ENCODE assay signal across 8 mouse cellular contexts in genomic region chrX:7648671-7649304, GRCm38 (mm10). TPM values are rescaled to one million over a fixed set of nuclear protein-coding genes. Genes with fewer than 3 reads are reported as not detected.
DNase-seq lines count a peak whose midpoint lies in the region; ATAC-seq and TF ChIP-seq lines count a peak whose summit lies in the region.

No protein-coding gene starts in this region.

- H3K4me3 ChIP-seq in hindbrain, embryonic 15.5 days: peak overlapping the region; percentile 37
- peak overlapping the region; percentile 41 for H3K4me3 ChIP-seq in left cerebral cortex, adult 2 months

- TF ChIP-seq CTCF in left cerebral cortex, adult 2 months (IDR thresholded peaks at IDR 0.05): peak; percentile 2; the same call in 1 of the 2 replicates

- peaks cover 4% of the 10 kb centered on the region for H3K4me1 ChIP-seq in hindbrain, embryonic 15.5 days (replicated peaks)

- peak; percentile 95 for ATAC-seq in hindbrain, embryonic 15.5 days (ENCODE audit: low FRiP score, low read depth)
- peak; percentile 87 for ATAC-seq in megakaryocyte progenitor cell, adult 5-6 weeks (replicated peaks; ENCODE audit: poor library complexity)

- H3K9me3 ChIP-seq in hindbrain, embryonic 15.5 days: no peaks in the 10 kb centered on the region

- H3K9ac ChIP-seq in hindbrain, embryonic 15.5 days: peak overlapping the region; percentile 19; the same call in 1 of the 2 replicates

- H3K4me2 ChIP-seq in hindbrain, embryonic 15.5 days: peak overlapping the region; percentile 55

- H3K36me3 ChIP-seq in hindbrain, embryonic 15.5 days: no peaks in the 10 kb centered on the region

- peak; percentile 74 for DNase-seq in WW6 (ENCODE audit: low read depth, low spot score)
- peak; percentile 43 to 58 for DNase-seq in cerebellum, postnatal 36 days
- peak; percentile 39 to 43 for DNase-seq in frontal cortex, postnatal 25 days (ENCODE audit: low spot score in 2 of 2)
- peak in 1 of 2 experiments; percentile 72 for DNase-seq in left cerebral cortex, adult 2 months (ENCODE audit: extremely low spot score in 1 of 2, low spot score in 2 of 2)
- DNase-seq in right cerebral cortex, postnatal 10 days (ENCODE audit: low spot score in 2 of 2): peak; percentile 79 to 83
- peak; percentile 69 to 74 for DNase-seq in urinary bladder, postnatal 4 days (ENCODE audit: low spot score in 2 of 2)

- 13% methylated on average over 25 of the region's 25 CpGs for WGBS in hindbrain, embryonic 15.5 days

- H3K27me3 ChIP-seq in hindbrain, embryonic 15.5 days: no peaks in the 10 kb centered on the region

- intact Hi-C loops in left cerebral cortex, adult 2 months (cut with DNase I): loop anchor here (5.0 kb wide), 1 partner anchor 226 kb away; no protein-coding TSS in a partner anchor

- peak overlapping the region; percentile 75 for H3K27ac ChIP-seq in hindbrain, embryonic 15.5 days (replicated peaks)
- H3K27ac ChIP-seq in left cerebral cortex, adult 2 months: peak overlapping the region; percentile 77

RNA-seq across cellular contexts. Expression of gene Prickle3, which starts 8.3 kb away (rescaled TPM):
- polyA plus RNA-seq in hindbrain, embryonic 15.5 days (2015; fragmentation: Nextera tagmentation; extraction: Ambion mirVana): 1.6 and 2.0 TPM in 2 replicates
- total RNA-seq in left cerebral cortex, adult 2 months (2021): 1 to 10 TPM; 1.1 to 2.4 TPM
- 3.9 and 4.8 TPM in 2 replicates for total RNA-seq in megakaryocyte progenitor cell, adult 5-6 weeks (2015)
- 4.1 and 6.0 TPM in 2 replicates for total RNA-seq in megakaryocyte progenitor cell, adult 5-6 weeks (2017)

RNA-seq across cellular contexts. Expression of gene Syp, which starts 10.5 kb away (rescaled TPM):
- polyA plus RNA-seq in hindbrain, embryonic 15.5 days (2015; fragmentation: Nextera tagmentation; extraction: Ambion mirVana): 195 and 197 TPM in 2 replicates
- total RNA-seq in left cerebral cortex, adult 2 months (2021): 1,000 to 10,000 TPM; 1,746 to 1,868 TPM
- total RNA-seq in megakaryocyte progenitor cell, adult 5-6 weeks (2015): not detected in 2 replicates
- 0.46 and 0.54 TPM in 2 replicates for total RNA-seq in megakaryocyte progenitor cell, adult 5-6 weeks (2017)

RNA-seq across cellular contexts. Expression of gene Plp2, which starts 22.4 kb away (rescaled TPM):
- polyA plus RNA-seq in hindbrain, embryonic 15.5 days (2015; fragmentation: Nextera tagmentation; extraction: Ambion mirVana): 20.5 and 22.9 TPM in 2 replicates
- total RNA-seq in left cerebral cortex, adult 2 months (2021): 1 to 10 TPM; 6.5 to 8.8 TPM
- total RNA-seq in megakaryocyte progenitor cell, adult 5-6 weeks (2015): 115 and 133 TPM in 2 replicates
- total RNA-seq in megakaryocyte progenitor cell, adult 5-6 weeks (2017): 26.4 and 37.1 TPM in 2 replicates

RNA-seq across cellular contexts. Expression of gene Magix, which starts 32.3 kb away (rescaled TPM):
- 0.08 and 0.10 TPM in 2 replicates for polyA plus RNA-seq in hindbrain, embryonic 15.5 days (2015; fragmentation: Nextera tagmentation; extraction: Ambion mirVana)
- total RNA-seq in left cerebral cortex, adult 2 months (2021): under 1 TPM; 0.16 to 0.43 TPM
- total RNA-seq in megakaryocyte progenitor cell, adult 5-6 weeks (2015): not detected in 2 replicates
- total RNA-seq in megakaryocyte progenitor cell, adult 5-6 weeks (2017): not detected in 2 replicates

RNA-seq across cellular contexts. Expression of gene Cacna1f, which starts 41.9 kb away (rescaled TPM):
- 0.14 and 0.22 TPM in 2 replicates for polyA plus RNA-seq in hindbrain, embryonic 15.5 days (2015; fragmentation: Nextera tagmentation; extraction: Ambion mirVana)
- under 1 TPM; 0.19 to 0.27 TPM for total RNA-seq in left cerebral cortex, adult 2 months (2021)
- total RNA-seq in megakaryocyte progenitor cell, adult 5-6 weeks (2015): 0.24 and 0.47 TPM in 2 replicates
- 0.10 and 0.29 TPM in 2 replicates for total RNA-seq in megakaryocyte progenitor cell, adult 5-6 weeks (2017)

Comparison
In these comparisons a context has a peak if more than half of its experiments do, and no peak if none do; other contexts are left out.
1. RNA of gene Syp, which starts 10.5 kb away (total RNA-seq): 1,746 to 1,868 TPM in left cerebral cortex, adult 2 months; 0.46 to 0.54 TPM in megakaryocyte progenitor cell, adult 5-6 weeks; every median in the first group is over 1,000 times any median in the second.